Mouse (Mus musculus): ENCODE results near the gene Cdca7.

DNA sequence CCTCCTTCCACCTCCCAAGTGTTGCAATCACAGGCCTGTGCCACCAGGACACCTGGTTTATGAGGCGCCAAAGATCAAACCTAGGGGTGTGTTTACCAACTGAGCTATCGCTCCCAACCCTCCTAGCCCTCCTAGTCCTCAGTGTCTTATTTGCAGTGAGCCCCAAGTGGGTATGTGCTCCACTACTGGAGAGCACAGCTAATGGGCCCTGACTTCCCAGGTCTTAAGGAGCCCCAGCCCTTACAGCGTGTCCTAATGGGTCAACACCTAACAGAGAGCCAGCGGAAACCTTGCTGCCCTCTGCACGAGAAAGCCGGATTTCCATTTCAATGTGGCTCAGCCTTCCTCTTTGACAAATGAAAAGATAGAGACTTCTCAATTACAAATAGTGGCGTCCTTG is 39.6 kb downstream of the Cdca7 start:
- TF ChIP-seq EP300 (IDR thresholded peaks at IDR 0.05; ENCODE audit: low read depth) (no peak), CTCF (IDR thresholded peaks at IDR 0.05; ENCODE audit: low read depth) (no peak)

Measured in liver, embryonic 14.5 days (tissue).